Mouse (Mus musculus) olfactory bulb, adult 2 months (tissue): ENCODE data around the gene Smad6.

ENCODE experiments used
- CTCF ChIP-seq: fragments of 200-500 bp; IDR thresholded peaks from 2 replicates; pipeline ENCODE4 v1.5.1; 2012; ENCODE audit warnings: low read depth, mild to moderate bottlenecking, low read length, moderate library complexity; ENCODE audit not compliant: insufficient read depth
- POLR2A ChIP-seq: fragments of 200-500 bp; IDR thresholded peaks from 2 replicates; pipeline ENCODE4 v1.6.1; 2012; ENCODE audit warnings: mild to moderate bottlenecking, low read depth, low read length, moderate library complexity; ENCODE audit not compliant: insufficient read depth

- TF ChIP-seq POLR2A (no peak), CTCF (no peak)
Measured at GRCm38 (mm10) chr9:63975996-63976395, 45.9 kb downstream of the Smad6 start.
